Mouse (Mus musculus) hindbrain, embryonic 15.5 days (tissue): Measurements from ENCODE around the gene Vps33b. TPM values are rescaled to one million over a fixed set of nuclear protein-coding genes. Genes with fewer than 3 reads are reported as not detected.
"Not testable (repeated sequence)": the region's sequence is repeated elsewhere in the genome, so short reads cannot be mapped to it uniquely, and the experiment has no call there.

Experiments
- ATAC-seq: fragments of 200-750 bp; cut with Nextera tagmentation; 2 replicates; pipeline ENCODE4 v1.8.0; 2017; ENCODE audit warnings: low read depth, moderate number of reproducible peaks, moderate TSS enrichment; ENCODE audit not compliant: low FRiP score
- H3K27ac ChIP-seq: fragments of 300-500 bp; sonication (generic); replicated peaks from 2 replicates; pipeline ENCODE4 v1.5.1; 2015; ENCODE audit warnings: mild to moderate bottlenecking, inconsistent platforms
- H3K27me3 ChIP-seq: fragments of 300-500 bp; sonication (generic); 2 replicates; pipeline ENCODE4 v1.6.1; 2015; ENCODE audit warnings: control low read depth, inconsistent platforms
- H3K36me3 ChIP-seq: fragments of 300-500 bp; sonication (generic); 2 replicates; pipeline ENCODE4 v1.6.1; 2015; ENCODE audit warnings: control low read depth, inconsistent platforms
- H3K4me1 ChIP-seq: fragments of 300-500 bp; sonication (generic); replicated peaks from 2 replicates; pipeline ENCODE4 v1.6.1; 2015; ENCODE audit warnings: control low read depth, inconsistent platforms
- H3K4me2 ChIP-seq: fragments of 300-500 bp; sonication (generic); 2 replicates; pipeline ENCODE4 v1.6.1; 2015; ENCODE audit warnings: moderate library complexity, mild to moderate bottlenecking, inconsistent platforms
- H3K4me3 ChIP-seq: fragments of 300-500 bp; sonication (generic); 2 replicates; pipeline ENCODE4 v1.5.1; 2015; ENCODE audit warnings: mild to moderate bottlenecking, inconsistent platforms
- H3K9ac ChIP-seq: fragments of 300-500 bp; sonication (generic); 2 replicates; pipeline ENCODE4 v1.6.1; 2015; ENCODE audit warnings: inconsistent platforms
- H3K9me3 ChIP-seq: fragments of 300-500 bp; sonication (generic); 2 replicates; pipeline ENCODE4 v1.6.1; 2016; ENCODE audit warnings: control low read depth, inconsistent platforms
- WGBS: fragments of 180-500 bp; shearing (Covaris S2); methylation state at CpG from one replicate; pipeline ENCODE4 v1.1.7; 2015; 5-methylcytosine and 5-hydroxymethylcytosine counted together
- polyA plus RNA-seq: library from polyadenylated mRNA; unstranded; fragments of >200 nt; fragmentation: Nextera tagmentation; extraction: Ambion mirVana; gene quantifications from 2 replicates; pipeline ENCODE4 v1.2.1, GENCODE M21; 2015

Gene Vps33b
- polyA plus RNA-seq, 1 experiment from 2014 or later = 32.1 TPM

DNA sequence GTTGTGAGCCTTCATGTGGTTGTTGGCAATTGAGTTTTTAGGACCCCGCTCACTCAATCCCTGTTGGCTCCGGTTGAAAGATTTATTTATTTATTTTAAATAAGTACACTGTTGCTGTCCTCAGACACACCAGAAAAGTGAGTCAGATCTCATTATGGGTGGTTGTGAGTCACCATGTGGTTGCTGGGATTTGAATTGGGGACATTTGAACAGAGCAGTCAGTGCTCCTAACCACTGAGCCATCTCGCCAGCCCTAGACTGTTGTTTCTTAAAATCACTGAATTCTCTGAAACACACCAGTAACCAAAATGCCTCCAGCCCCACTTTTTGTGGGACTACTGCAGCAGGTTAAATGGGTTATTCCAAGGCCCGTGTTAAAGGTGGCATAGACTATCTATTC is 29.3 kb downstream of the Vps33b start:
- no peak for ATAC-seq
- H3K4me2 ChIP-seq = no peak overlapping the region
- no peak overlapping the region for H3K9ac ChIP-seq
- 93% methylated on average over 4 of the region's 4 CpGs for WGBS
- no peak overlapping the region for H3K27ac ChIP-seq
- H3K27me3 ChIP-seq = no peaks in the 10 kb centered on the region
- no peaks in the 10 kb centered on the region for H3K36me3 ChIP-seq
- H3K4me3 ChIP-seq = no peak overlapping the region
- no peaks in the 10 kb centered on the region for H3K9me3 ChIP-seq
- H3K4me1 ChIP-seq = peaks cover 4% of the 10 kb centered on the region; the same call in 1 of the 2 replicates

DNA sequence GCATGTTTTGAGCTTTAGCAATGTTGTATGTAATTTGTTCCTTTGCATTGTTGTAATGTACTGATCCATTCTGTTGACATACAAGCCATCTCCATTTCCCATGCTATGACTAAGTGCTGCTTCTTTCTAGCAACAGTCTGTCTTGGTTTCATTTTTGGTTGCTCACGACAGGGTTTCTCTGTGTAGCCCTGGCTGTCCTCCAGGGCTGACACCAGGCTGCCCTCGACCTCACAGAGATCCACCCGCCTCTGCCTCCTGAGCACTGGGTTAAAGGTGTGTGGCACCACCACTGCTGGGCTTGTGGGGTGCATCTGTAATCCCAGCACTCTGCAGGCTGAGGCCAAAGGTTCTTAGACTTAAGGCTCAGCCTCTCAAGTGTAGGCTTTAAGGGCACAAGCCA is 30.1 kb downstream of the Vps33b start:
- no peak overlapping the region for H3K9ac ChIP-seq
- no peaks in the 10 kb centered on the region for H3K9me3 ChIP-seq
- peaks cover 4% of the 10 kb centered on the region; the same call in 1 of the 2 replicates for H3K4me1 ChIP-seq
- ATAC-seq = no peak
- H3K4me3 ChIP-seq = no peak overlapping the region
- no peaks in the 10 kb centered on the region for H3K27me3 ChIP-seq
- H3K36me3 ChIP-seq = no peaks in the 10 kb centered on the region
- no peak overlapping the region for H3K4me2 ChIP-seq
- H3K27ac ChIP-seq = no peak overlapping the region; the same call in 1 of the 2 replicates
- WGBS = 89% methylated on average over 3 of the region's 3 CpGs

DNA sequence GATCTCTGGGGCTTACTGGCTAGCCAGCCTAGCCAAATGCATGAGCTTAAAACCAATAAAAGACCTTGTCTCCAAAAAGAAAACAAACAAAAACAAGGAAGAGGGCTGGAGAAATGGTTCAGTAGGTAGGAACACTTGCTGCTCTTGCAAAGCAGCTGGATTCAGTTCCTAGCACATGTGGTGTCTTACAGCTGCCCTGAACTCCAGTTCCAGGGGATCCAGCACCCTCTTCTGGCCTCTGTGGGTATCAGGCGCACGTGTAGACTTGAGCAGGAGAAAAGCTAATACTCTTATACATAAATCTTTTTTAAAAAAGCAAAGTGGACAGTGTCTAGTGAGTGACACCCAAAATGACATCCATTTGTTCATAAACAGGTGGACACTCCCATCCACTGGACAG is 32.1 kb downstream of the Vps33b start:
- no peak overlapping the region for H3K4me2 ChIP-seq
- H3K4me1 ChIP-seq = no peaks in the 10 kb centered on the region; the same call in 1 of the 2 replicates
- no peaks in the 10 kb centered on the region for H3K36me3 ChIP-seq
- no peak overlapping the region for H3K9ac ChIP-seq
- H3K4me3 ChIP-seq = no peak overlapping the region
- H3K27me3 ChIP-seq = no peaks in the 10 kb centered on the region
- ATAC-seq = no peak
- 88% methylated on average over 2 of the region's 2 CpGs for WGBS
- H3K9me3 ChIP-seq = no peaks in the 10 kb centered on the region
- H3K27ac ChIP-seq = no peak overlapping the region

DNA sequence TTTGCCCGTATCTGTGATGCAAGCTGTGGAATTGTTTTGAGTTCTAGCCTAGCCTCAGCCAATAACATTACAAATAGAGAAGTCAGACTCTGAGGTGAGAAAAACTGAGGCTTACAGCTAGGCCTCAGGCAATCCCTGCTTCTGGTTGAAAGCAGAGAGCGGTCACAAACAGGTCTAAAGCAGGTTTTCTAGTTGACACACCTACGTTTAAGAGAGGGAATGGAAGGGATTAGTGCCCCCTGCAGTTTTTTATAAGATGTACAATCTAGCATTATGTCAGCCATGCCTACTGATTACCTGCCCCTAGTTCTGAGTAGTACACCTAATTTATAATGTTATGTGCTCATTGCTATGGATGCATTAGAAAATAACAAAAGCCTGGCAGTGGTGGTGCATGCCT is 38.3 kb downstream of the Vps33b start:
- Histone ChIP-seq H3K27me3 (no peaks in the 10 kb centered on the region), H3K4me3 (no peak overlapping the region), H3K4me2 (no peak overlapping the region), H3K9ac (no peak overlapping the region), H3K27ac (no peak overlapping the region), H3K36me3 (peaks cover 4% of the 10 kb centered on the region; the same call in 1 of the 2 replicates), H3K4me1 (no peaks in the 10 kb centered on the region), H3K9me3 (no peaks in the 10 kb centered on the region)
- WGBS = 84% methylated on average over 3 of the region's 3 CpGs
- no peak for ATAC-seq

DNA sequence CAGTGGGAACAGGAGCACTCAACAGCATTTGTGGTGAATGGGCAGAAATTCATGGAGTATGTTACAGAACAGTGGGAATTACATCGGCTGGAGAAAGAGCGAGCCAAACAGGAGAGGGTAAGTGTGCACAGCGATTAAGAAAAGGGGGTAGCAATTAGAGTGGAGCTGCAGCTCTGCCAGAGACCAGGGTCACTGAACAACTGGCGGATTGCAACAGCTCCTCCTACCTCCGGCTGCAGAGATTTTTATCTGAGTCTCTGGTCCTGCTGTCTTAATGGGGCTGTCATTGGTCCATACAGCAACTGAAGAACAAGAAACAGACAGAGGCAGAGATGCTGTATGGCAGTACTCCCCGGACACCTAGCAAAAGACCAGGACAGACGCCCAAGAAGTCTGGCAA is 41.3 kb downstream of the Vps33b start:
- Histone ChIP-seq H3K27me3 (no peaks in the 10 kb centered on the region), H3K9ac (no peak overlapping the region), H3K27ac (no peak overlapping the region), H3K9me3 (no peaks in the 10 kb centered on the region), H3K4me2 (no peak overlapping the region), H3K4me3 (no peak overlapping the region), H3K4me1 (no peaks in the 10 kb centered on the region), H3K36me3 (peaks cover 14% of the 10 kb centered on the region)
- ATAC-seq = no peak
- 88% methylated on average over 7 of the region's 7 CpGs for WGBS

DNA sequence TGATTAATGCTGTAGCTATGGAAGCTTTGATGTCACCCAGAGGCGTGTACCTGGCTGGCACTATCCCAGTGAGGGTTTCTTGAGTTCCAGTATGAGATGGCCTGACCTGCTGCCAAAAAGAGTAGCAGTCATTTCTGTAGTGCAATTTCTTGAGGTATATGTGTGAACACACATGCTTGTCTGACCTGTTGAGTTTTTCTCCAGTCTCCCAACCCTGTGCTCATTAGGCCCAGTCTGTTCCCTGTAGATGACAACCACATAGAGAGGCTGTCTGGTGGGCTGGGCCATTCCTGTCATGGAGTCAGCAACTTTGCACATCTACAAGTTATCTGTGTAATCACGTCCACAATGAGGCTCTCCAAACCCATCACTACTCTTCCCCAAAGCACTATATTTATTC is 46.3 kb downstream of the Vps33b start:
- Histone ChIP-seq H3K27ac (no peak overlapping the region), H3K27me3 (no peaks in the 10 kb centered on the region), H3K4me1 (no peaks in the 10 kb centered on the region), H3K9me3 (no peaks in the 10 kb centered on the region), H3K36me3 (peaks cover 29% of the 10 kb centered on the region), H3K4me2 (no peak overlapping the region), H3K9ac (no peak overlapping the region), H3K4me3 (no peak overlapping the region)
- WGBS = 88% methylated on average over 2 of the region's 2 CpGs
- no peak for ATAC-seq

DNA sequence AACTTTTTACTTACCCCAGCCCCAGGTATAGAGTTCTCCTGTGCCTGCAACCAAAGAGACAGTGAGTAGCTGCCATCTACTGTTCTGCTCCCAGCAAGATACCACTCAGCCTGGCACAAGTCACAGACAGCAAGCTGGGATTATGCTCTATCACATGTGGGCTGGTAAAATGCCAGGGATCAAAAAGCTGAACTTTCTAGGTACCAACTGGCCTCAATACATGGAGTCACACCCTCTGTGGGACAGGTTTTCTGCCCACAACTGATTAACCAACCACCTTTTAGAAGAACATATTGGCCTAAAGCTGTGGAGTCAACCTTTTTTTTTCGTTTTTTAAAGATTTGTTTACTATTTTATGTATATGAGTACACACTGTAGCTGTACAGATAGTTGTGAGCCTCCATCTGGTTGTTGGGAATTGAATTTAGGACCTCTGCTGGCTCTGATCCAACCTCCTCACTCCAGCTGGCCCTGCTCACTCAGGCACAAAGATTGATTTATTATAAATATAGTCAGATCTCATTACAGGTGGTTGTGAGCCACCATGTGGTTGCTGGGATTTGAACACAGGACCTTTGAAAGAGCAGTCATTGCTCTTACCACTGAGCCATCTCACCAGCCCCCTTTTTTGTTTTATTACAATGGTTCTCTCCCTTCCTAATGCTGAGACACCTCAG is 48.1 kb downstream of the Vps33b start:
- Histone ChIP-seq H3K4me1 (peaks cover 9% of the 10 kb centered on the region), H3K36me3 (peaks cover 25% of the 10 kb centered on the region), H3K4me2 (no peak overlapping the region), H3K27me3 (no peaks in the 10 kb centered on the region), H3K9me3 (no peaks in the 10 kb centered on the region), H3K4me3 (no peak overlapping the region), H3K9ac (no peak overlapping the region), H3K27ac (no peak overlapping the region)
- WGBS = 79% methylated on average over 1 of the region's 1 CpGs
- ATAC-seq = no peak

DNA sequence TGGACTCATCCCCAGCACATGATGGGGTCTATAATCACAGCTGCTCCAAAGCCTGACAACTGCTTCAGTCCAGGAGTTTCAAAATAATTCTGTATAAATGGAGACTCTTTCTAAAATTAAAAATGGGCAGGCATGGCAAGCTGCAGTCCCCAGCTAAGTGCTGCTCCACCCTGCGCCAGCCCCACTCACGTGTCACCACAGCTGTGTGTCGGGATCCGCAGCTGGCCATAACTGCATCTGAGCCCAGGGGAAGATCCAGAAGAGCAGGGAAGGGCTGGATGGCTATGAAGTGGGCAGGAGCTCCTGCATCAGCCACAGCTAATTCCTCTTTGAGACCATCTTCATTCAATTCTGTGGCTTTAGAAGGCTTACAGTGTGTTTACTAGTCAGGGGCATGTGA is 49.2 kb downstream of the Vps33b start:
- Histone ChIP-seq H3K4me1 (peaks cover 19% of the 10 kb centered on the region), H3K9me3 (no peaks in the 10 kb centered on the region), H3K27ac (no peak overlapping the region), H3K27me3 (no peaks in the 10 kb centered on the region), H3K36me3 (peaks cover 25% of the 10 kb centered on the region), H3K4me2 (no peak overlapping the region), H3K9ac (no peak overlapping the region), H3K4me3 (no peak overlapping the region)
- ATAC-seq = no peak
- 92% methylated on average over 4 of the region's 4 CpGs for WGBS

DNA sequence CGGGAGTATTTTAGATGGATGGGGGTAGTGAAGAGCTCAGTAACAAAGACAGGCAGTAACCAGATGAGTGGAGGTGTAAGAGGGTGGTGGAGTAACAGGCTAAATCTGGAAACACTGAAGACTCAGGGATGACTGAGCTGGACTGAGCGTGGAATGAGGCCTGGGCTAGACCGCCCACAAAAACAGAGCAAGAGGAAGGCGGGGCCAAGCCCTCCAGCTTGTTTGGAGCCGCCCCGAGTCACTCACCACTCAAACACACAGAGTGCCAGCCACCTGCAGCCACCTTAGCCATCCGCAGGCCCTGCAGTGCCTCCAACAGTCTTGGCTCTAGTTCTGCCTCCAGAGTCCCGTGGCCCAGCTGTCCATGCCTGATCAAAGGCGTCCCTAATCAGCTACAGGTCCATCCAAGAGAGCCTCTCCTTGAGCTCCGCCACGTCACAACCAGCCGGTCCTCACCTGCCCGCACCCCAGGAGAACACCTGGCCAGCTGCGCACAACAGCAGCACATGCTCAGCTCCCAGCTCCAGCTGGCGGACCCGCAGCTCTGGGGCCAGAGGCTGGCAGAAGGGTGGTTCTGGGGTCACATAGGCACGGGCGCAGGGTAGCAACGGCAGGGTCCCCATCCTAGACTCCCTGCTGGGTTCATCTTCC is 50.5 kb downstream of the Vps33b start:
- 85% methylated on average over 19 of the region's 19 CpGs for WGBS
- Histone ChIP-seq H3K9me3 (no peaks in the 10 kb centered on the region), H3K4me2 (no peak overlapping the region), H3K4me1 (peaks cover 21% of the 10 kb centered on the region), H3K36me3 (peaks cover 20% of the 10 kb centered on the region), H3K9ac (no peak overlapping the region), H3K27me3 (no peaks in the 10 kb centered on the region), H3K4me3 (no peak overlapping the region), H3K27ac (no peak overlapping the region)
- ATAC-seq = no peak

DNA sequence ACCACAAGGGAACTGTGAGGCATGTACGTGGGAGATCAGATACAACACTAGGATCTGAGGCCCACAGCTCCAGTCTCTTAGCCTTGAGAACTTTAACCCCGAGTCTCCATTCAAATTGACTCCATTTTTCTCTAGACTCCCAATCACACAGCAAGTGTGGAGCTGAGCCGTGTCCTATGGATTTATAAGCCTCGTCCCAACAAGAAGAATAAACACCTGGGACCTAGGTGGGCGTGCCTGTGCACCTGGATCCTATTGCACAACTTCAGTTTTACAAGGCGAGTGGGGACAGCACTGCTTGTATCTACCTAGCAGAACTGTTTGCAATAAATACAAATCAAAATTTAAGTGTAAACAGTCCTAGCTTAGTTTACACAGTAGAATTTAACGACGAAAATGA is 53.9 kb downstream of the Vps33b start:
- WGBS = 22% methylated on average over 8 of the region's 8 CpGs
- Histone ChIP-seq H3K36me3 (peaks cover 37% of the 10 kb centered on the region), H3K9me3 (no peaks in the 10 kb centered on the region), H3K4me3 (peak overlapping the region; percentile 62), H3K9ac (peak overlapping the region; percentile 56), H3K4me2 (peak overlapping the region; percentile 67), H3K27me3 (no peaks in the 10 kb centered on the region), H3K4me1 (peaks cover 27% of the 10 kb centered on the region), H3K27ac (peak overlapping the region; percentile 95)
- no peak for ATAC-seq

DNA sequence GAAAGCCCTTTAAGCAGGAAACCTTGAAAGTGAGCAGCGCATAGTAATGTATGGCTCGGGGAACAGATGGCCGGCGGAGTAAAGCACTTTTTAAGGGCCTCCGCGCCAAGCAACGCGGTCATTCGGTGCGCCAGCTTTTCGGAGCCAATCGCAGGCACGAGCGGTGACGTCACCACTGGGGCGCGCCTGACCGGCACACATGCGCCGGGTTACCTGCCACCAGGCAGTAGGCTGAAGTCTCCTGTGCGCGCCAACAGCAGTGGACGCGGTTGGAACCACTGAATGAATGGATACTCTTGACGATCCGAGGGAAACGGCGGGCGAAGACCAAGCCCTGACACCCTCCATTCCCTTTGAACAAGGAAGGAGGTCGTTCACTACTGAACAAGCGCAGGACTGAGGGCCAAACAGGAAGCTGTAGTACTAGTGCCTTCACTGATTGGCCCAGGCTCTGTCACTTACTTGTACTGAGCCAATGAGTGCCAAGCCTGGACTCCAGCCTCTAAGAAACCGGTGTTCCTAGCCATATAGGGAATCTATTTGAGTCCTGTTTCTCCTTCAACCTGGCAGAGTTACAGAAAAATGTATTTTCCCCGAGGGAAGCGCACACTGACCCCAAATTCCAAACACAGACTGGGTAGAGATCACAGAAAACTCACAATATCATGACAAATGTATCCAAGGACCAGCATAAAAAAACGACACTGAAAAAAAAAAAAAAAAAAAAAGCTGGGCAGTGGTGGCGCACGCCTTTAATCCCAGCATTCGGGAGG is 54.8 kb downstream of the Vps33b start, which contains the start of gene Rccd1:
Gene Rccd1, minus strand, starts transcription at position 412 of the 773 bp plus-strand sequence.
- 2% methylated on average over 38 of the region's 38 CpGs for WGBS
- Histone ChIP-seq H3K4me1 (peaks cover 27% of the 10 kb centered on the region), H3K4me2 (peak within 1 kb of the TSS; percentile 67), H3K27me3 (no peaks in the 10 kb centered on the region), H3K36me3 (peaks cover 38% of the 10 kb centered on the region), H3K4me3 (peak within 1 kb of the TSS; percentile 62), H3K27ac (peak within 1 kb of the TSS; percentile 95), H3K9me3 (no peaks in the 10 kb centered on the region), H3K9ac (peak within 1 kb of the TSS; percentile 56)
- peak; percentile 99 for ATAC-seq

DNA sequence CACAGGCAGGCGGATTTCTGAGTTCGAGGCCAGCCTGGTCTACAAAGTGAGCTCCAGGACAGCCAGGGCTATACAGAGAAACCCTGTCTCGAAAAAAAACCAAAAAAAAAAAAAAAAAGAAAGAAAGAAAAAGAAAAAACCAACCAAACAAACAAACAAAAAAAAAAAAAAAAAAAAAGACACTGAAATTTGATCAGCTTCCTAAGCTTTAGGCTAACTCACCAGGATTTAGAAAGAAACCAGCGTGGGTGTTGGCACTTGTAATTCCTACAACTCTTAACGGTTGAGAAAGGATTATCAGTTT is 55.3 kb downstream of the Vps33b start:
- peaks cover 44% of the 10 kb centered on the region for H3K36me3 ChIP-seq
- H3K27ac ChIP-seq = peak overlapping the region; percentile 95
- H3K27me3 ChIP-seq, H3K9ac ChIP-seq, ATAC-seq, H3K9me3 ChIP-seq: not testable (repeated sequence)
- peaks cover 27% of the 10 kb centered on the region for H3K4me1 ChIP-seq
- peak overlapping the region; percentile 62; the same call in 1 of the 2 replicates for H3K4me3 ChIP-seq
- peak overlapping the region; percentile 67 for H3K4me2 ChIP-seq
- 65% methylated on average over 5 of the region's 5 CpGs for WGBS
